Mouse (Mus musculus) lung, adult 2 months (tissue): ENCODE measurements around the gene Tbc1d17. TPM values are rescaled to one million over a fixed set of nuclear protein-coding genes. Genes with fewer than 3 reads are reported as not detected.

ENCODE experiments used
- DNase-seq: peaks from one replicate; pipeline ENCODE4 v3.0.0; 2022
- H3K4me1 ChIP-seq: fragments of 200-500 bp; 2 replicates; pipeline ENCODE4 v1.6.1; 2011; ENCODE audit warnings: low read length; ENCODE audit not compliant: control insufficient read depth, insufficient read depth
- H3K4me3 ChIP-seq: fragments of 200-500 bp; replicated peaks from 2 replicates; pipeline ENCODE3; 2011; ENCODE audit warnings: low read depth, mild to moderate bottlenecking, control low read depth, low read length; ENCODE audit errors: extremely low read depth
- CTCF ChIP-seq: fragments of 200-500 bp; IDR thresholded peaks from 2 replicates; pipeline ENCODE4 v1.5.1; 2011; ENCODE audit warnings: mild to moderate bottlenecking, low read length, control low read depth; ENCODE audit not compliant: insufficient read depth
- POLR2A ChIP-seq: fragments of 200-500 bp; IDR thresholded peaks from 2 replicates; pipeline ENCODE4 v1.6.1; 2011; ENCODE audit warnings: low read depth, mild to moderate bottlenecking, control low read depth, low read length, borderline replicate concordance; ENCODE audit errors: extremely low read depth
- WGBS: fragments of 180-500 bp; shearing (Covaris S2); methylation state at CpG from one replicate; pipeline ENCODE4 v1.1.7; 2018; 5-methylcytosine and 5-hydroxymethylcytosine counted together
- polyA plus RNA-seq: library from polyadenylated mRNA; depleted of rRNA; stranded (reverse); fragments of >200 nt; gene quantifications from 2 replicates; pipeline ENCODE4 v1.2.3, GENCODE M21; 2012

The Tbc1d17 gene
- polyA plus RNA-seq, 1 experiment = 114 TPM

DNA sequence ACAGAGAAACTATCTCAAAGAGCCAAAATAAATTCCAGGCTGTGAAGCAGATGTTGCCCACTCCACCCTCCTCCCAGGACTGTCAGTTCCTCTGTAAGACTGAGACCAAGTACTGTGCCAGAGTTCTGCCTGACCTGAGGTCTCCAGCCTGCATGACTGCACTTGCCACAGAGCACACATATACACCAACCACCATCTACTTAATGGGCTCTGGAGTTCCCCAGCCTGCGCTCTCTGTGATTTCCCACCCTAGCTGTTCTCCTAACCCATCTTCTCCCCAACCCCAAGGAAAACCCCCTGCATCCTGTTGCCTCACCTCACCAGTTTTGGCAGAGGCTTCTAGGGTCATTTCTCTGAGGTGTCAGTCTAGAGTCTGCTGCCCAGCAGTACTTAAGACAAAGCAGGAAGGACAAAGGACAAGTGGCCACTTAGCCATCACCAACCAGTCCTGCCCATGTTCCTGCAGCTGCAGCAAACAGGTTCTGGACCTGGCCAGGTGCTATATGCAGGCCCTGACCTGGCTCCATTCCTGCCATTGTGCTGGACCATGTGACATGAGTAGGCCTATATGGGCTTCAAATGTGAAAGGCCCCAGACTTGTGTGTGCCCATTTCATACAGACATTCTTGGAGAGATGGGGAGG is 13.4 kb downstream of the Tbc1d17 start:
- WGBS = 61% methylated on average over 1 of the region's 1 CpGs
- H3K4me1 ChIP-seq = peaks cover 9% of the 10 kb centered on the region
- no peak for TF ChIP-seq POLR2A
- no peak for TF ChIP-seq CTCF
- no peak overlapping the region for H3K4me3 ChIP-seq
- no peak for DNase-seq

DNA sequence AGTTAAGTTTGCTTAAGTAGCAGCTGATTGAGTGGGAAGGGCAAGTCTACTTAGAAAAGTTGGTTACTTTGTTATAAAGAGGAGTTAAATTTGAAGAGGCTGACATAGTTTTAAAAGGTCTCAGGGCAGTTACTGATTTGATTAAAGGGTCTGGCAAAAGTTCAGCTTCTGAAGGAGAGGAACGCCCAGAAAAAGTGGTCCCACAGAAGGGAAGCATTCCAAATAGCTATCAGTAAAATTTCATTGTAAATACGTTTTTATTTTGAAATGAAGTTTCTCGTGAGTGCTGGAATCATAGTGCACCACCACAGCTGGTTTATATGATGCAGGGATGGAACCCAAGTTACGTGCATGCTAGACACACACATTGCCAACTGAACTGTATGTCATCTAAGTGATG is 16.1 kb downstream of the Tbc1d17 start:
- Histone ChIP-seq H3K4me3 (no peak overlapping the region), H3K4me1 (peaks cover 3% of the 10 kb centered on the region)
- TF ChIP-seq CTCF = no peak
- no peak for TF ChIP-seq POLR2A
- WGBS = 49% methylated on average over 4 of the region's 4 CpGs
- DNase-seq = no peak

DNA sequence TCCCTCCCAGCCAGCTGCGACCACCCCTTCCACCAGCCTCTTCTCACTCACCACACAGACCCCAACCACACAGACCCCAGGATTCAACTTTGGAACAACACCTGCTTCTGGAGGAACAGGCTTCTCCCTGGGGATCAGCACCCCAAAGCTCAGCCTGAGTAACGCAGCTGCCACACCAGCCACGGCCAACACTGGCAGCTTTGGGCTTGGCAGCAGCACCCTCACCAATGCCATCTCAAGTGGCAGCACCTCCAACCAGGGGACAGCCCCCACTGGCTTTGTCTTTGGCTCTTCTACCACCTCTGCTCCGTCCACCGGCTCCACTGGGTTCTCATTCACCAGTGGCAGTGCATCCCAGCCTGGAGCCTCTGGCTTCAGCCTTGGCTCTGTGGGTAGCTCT is 20.2 kb downstream of the Tbc1d17 start:
- no peak for DNase-seq
- TF ChIP-seq POLR2A (no peak), CTCF (no peak)
- WGBS = 93% methylated on average over 5 of the region's 5 CpGs

DNA sequence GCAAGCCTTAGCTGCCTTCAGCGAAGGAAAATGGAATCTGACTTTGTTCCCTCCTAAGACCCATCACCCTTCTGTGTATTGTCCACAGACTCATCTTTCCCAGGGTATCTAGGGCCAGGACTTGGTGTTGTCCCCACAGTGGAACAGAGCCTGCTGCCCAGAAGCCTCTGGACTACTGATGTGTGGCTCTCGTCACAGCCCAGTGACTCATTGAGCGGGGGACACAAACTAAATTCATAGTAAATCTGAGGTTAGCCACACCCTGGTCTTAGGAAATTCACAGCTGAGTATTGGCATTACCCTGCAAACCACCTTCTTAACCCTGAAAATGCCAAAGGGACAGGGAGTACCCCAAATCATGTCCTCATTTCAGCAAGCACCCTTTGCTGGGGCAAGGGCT is 22.1 kb downstream of the Tbc1d17 start:
- WGBS = 68% methylated on average over 3 of the region's 3 CpGs

More for the DNA sequence above, 20.2 kb downstream of the Tbc1d17 start:
- Histone ChIP-seq H3K4me1 (no peaks in the 10 kb centered on the region; the same call in 1 of the 2 replicates), H3K4me3 (no peak overlapping the region)

DNA sequence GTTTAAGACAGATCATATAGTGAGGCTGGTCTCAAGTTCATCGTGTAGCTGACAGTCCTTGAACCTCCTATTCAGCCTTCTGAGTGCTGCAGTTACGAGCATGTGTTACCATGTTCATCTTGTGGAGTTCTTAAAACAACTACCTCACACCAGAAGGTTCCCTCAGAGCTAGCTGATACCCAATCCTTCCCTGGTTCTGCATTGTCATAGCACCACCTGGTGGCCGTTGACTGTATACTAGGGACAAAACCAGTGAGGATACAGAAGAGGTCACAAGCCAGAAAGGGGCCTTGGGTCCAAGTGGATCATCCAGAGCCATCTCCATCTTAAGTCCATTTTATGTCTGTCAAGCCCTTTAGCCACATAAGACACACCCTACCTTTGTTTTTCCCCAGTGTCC is 24.0 kb downstream of the Tbc1d17 start:
- Histone ChIP-seq H3K4me3 (no peak overlapping the region), H3K4me1 (peaks cover 4% of the 10 kb centered on the region)
- WGBS = 7% methylated on average over 3 of the region's 3 CpGs
- peak; percentile 60 for TF ChIP-seq CTCF
- TF ChIP-seq POLR2A = no peak
- DNase-seq = peak; percentile 75

More for the DNA sequence above, 22.1 kb downstream of the Tbc1d17 start:
- Histone ChIP-seq H3K4me1 (no peaks in the 10 kb centered on the region; the same call in 1 of the 2 replicates), H3K4me3 (no peak overlapping the region)
- no peak for DNase-seq
- TF ChIP-seq CTCF (no peak), POLR2A (no peak)

DNA sequence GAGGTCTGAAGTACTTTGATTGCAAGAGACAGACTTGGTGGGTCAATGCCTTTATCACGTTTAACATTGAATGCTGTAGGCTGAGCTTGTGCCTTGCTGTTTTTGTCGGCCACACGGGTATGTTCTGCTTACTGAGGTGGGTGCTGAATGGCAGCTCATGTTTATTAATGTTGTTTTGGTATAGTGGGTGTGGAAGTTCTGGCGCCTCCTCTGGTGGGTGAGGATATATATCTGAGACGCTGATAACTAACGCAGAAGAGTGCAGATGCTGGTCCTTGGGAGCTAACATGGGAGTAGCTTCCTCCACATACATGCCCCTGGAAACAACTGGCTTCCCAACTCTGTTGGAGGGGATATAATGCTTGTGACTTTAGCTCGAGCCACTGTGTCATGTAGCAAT is 25.5 kb downstream of the Tbc1d17 start:
- 38% methylated on average over 7 of the region's 7 CpGs for WGBS
- no peak for DNase-seq
- Histone ChIP-seq H3K4me1 (peaks cover 8% of the 10 kb centered on the region), H3K4me3 (no peak overlapping the region)
- TF ChIP-seq CTCF = no peak

DNA sequence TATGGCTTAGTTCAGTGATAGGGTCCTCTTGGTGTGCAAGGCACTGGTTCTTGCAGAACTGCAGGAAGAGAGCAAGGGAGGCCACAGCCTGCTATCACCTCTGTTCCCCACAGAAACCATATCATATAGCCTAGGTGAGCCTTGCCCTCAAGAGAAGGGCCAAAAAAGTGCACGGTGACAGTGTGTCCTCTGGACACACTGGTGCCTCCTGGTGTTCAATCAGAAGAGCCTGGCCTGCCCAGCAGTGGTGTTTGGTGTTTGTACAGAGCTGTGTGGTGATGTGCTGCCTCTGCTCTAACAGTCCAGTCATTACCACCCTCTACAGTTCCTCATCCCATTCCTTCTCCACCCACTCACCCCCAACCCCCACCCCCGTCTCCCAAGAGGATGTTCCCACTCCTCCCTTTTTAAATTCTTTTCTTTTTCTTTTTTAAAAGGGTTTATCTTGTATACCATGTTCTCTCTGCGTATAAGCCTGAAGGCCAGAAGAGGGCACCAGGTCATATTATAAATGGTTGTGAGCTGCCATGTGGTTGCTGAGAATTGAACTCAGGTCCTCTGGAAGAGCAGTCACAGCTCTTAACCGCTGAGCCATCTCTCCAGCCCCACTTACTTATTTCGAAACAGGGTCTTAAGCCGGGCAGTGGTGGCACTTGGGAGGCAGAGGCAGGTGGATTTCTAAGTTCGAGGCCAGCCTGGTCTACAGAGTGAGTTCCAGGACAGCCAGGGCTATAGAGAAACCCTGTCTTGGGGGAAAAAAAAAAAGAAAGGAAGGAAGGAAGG is 27.0 kb downstream of the Tbc1d17 start:
- TF ChIP-seq POLR2A = no peak
- TF ChIP-seq CTCF = peak; percentile 21; the same call in 1 of the 2 replicates
- Histone ChIP-seq H3K4me3 (no peak overlapping the region), H3K4me1 (peaks cover 15% of the 10 kb centered on the region)
- DNase-seq = peak; percentile 4
- WGBS = 65% methylated on average over 7 of the region's 7 CpGs

DNA sequence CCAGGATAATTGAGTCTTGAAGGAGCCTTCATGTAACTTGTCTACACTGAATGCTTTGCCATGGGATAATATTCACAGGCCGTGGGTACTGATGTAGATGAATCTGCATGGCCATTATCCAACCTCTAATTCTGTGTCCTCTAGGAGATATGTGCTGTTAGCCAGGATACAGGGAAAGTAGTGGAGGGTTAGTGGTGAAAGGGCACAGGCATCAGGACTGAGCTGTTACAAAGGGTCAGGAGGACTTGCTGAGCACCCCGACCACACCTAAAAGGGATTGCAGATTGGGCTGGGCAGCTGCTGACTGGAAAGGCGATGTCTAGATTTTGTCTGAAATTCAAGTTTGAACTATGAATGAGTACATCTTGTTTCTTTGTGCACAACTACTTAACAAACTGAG is 28.4 kb downstream of the Tbc1d17 start:
- Histone ChIP-seq H3K4me3 (no peak overlapping the region), H3K4me1 (peaks cover 15% of the 10 kb centered on the region)
- 77% methylated on average over 3 of the region's 3 CpGs for WGBS
- no peak for TF ChIP-seq POLR2A
- TF ChIP-seq CTCF = no peak
- no peak for DNase-seq

DNA sequence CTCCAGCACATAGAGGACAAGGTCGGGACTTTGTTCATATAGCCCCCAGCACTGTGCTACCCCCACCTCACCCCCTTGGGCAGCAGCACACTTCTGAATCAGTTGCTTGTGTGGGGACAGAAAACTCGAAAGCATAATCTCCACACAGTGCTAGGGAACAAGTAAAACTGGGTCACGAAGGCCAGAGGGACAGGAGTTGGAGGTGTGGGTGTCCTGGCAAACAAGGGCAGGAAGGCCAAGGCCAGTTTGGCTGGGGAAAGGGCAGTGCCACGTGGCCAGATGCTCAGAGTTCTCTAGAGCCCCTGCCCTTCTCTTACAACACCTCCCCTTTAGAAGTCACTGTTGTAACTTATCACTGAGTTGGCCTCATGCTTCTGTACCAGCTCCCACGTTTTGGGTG is 29.0 kb downstream of the Tbc1d17 start:
- TF ChIP-seq CTCF = no peak
- DNase-seq = peak; percentile 7
- 30% methylated on average over 5 of the region's 5 CpGs for WGBS
- H3K4me1 ChIP-seq = peaks cover 18% of the 10 kb centered on the region
- H3K4me3 ChIP-seq = no peak overlapping the region

DNA sequence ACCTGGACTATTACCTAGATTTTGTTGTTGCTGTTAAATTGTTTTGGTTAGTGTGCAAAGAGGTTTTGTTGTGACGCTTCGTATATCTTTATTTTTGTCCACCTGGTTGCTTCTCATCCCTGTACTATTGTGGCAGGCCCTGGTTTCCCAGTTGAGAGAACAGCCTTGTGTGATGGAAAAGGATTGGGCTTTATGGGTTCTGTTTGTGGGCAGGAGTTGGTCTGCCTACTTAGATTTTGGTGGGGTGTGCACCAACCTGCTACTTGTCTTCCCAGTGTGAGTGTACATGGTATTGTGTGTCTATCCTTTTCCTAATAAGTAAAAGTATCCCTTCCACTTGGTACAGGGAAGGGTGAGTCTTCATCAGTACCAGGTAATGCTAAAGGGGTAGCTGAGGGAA is 29.5 kb downstream of the Tbc1d17 start:
- DNase-seq = no peak
- no peak overlapping the region for H3K4me3 ChIP-seq
- peaks cover 18% of the 10 kb centered on the region for H3K4me1 ChIP-seq
- TF ChIP-seq POLR2A (no peak), CTCF (no peak)
- WGBS = 87% methylated on average over 2 of the region's 2 CpGs
